Mouse (Mus musculus): ENCODE data around the gene Rbm26. TPM values are rescaled to one million over a fixed set of nuclear protein-coding genes. Genes with fewer than 3 reads are reported as not detected.

The Rbm26 gene
- polyA plus RNA-seq (2014; fragmentation: Nextera tagmentation; extraction: Ambion mirVana): 57.3 and 57.6 TPM in 2 replicates

DNA sequence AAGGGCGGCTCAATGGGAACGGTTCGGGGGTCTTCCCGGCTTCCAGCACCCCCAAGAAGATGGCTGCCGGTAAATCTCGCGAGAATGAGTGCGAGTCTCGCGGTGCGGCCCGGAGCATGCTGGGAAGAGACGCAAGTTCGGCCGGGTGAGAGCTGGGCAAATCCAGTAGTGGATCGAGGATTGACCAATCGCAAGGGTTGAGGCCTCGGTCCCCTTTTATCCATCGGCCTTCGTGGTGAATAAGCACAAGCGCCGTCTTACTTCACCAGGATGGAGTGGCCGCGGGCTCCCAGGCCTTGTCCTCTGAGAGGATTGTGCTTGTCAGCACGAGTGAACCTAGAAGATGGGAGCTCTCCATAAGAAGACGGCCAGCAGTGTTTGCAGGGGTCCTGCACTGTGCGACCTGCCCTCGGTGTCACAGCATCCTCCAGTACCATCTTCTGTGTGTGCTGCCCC is at the start of gene Rbm26:
Rbm26 (minus strand) TSS at position 90 of the 456 bp plus-strand sequence.
- Histone ChIP-seq H3K27me3 (ENCODE audit: control insufficient read depth, insufficient read depth, low read length) (no peaks in the 10 kb centered on the region), H3K4me1 (ENCODE audit: control insufficient read depth, insufficient read depth, low read length) (peaks cover 19% of the 10 kb centered on the region), H3K4me3 (ENCODE audit: low read depth, low read length) (peak within 1 kb of the TSS; percentile 95), H3K9me3 (ENCODE audit: control insufficient read depth, low read depth, low read length) (no peaks in the 10 kb centered on the region), H3K27ac (ENCODE audit: low read length) (peak within 1 kb of the TSS; percentile 88), H3K4me2 (replicated peaks; ENCODE audit: low read depth, low read length) (peak within 1 kb of the TSS; percentile 85), H3K36me3 (ENCODE audit: control insufficient read depth, insufficient read depth, low read length) (no peaks in the 10 kb centered on the region), H3K9ac (replicated peaks; ENCODE audit: low read depth, low read length) (peak within 1 kb of the TSS; percentile 97)
- ATAC-seq (ENCODE audit: insufficient number of reproducible peaks, insufficient read depth, low FRiP score, low read depth): peak; percentile 98
- WGBS: under 1% methylated on average over 28 of the region's 28 CpGs

DNA sequence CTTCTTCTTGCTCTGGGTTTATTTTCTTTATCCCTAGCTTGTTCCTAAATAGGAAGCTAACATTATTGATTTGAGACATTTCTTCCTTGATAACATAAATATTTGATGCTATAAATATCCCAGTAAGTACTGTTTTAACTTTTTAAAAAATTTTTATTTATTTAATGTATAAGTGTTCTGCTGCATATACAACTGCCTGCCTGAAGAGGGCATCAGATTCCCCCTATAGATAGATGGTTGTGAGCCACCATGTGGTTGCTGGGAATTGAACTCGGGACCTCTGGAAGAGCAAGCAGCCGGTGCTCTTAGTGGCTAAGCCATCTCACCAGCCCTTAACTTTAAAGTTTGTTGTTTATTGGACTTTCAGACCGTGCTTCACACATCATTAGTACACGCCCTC is 48.7 kb upstream of the Rbm26 start:
- Histone ChIP-seq H3K27me3 (ENCODE audit: control insufficient read depth, insufficient read depth, low read length) (no peaks in the 10 kb centered on the region), H3K4me2 (replicated peaks; ENCODE audit: low read depth, low read length) (no peak overlapping the region), H3K4me3 (ENCODE audit: low read depth, low read length) (no peak overlapping the region), H3K9me3 (ENCODE audit: control insufficient read depth, low read depth, low read length) (no peaks in the 10 kb centered on the region), H3K36me3 (ENCODE audit: control insufficient read depth, insufficient read depth, low read length) (no peaks in the 10 kb centered on the region), H3K4me1 (ENCODE audit: control insufficient read depth, insufficient read depth, low read length) (no peaks in the 10 kb centered on the region), H3K27ac (ENCODE audit: low read length) (no peak overlapping the region), H3K9ac (replicated peaks; ENCODE audit: low read depth, low read length) (no peak overlapping the region)
- WGBS: 88% methylated on average over 4 of the region's 4 CpGs
- no peak for ATAC-seq (ENCODE audit: insufficient number of reproducible peaks, insufficient read depth, low FRiP score, low read depth)

DNA sequence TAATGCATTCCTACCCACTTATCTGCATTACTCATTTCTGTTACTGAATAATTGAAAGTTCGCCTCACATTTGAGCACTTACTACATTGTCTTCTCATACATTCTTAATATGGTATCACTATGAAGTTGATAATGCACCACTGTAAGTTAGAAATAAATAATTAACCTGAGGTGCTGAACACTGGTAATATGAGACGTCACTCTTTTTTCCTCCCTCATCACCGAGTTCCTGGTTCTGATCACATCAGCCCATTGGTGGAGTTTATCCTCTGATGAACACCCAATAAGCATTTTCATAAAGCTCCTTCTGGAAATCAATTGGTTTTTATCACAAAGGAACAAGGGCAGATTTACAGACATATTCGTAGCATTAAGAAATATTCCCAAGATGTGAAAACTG is 45.1 kb upstream of the Rbm26 start:
- Histone ChIP-seq H3K36me3 (ENCODE audit: control insufficient read depth, insufficient read depth, low read length) (no peaks in the 10 kb centered on the region), H3K9me3 (ENCODE audit: control insufficient read depth, low read depth, low read length) (no peaks in the 10 kb centered on the region), H3K4me1 (ENCODE audit: control insufficient read depth, insufficient read depth, low read length) (0 out of 2 replicates have a peak, but pooled peaks cover 3% of the 10 kb centered on the region), H3K9ac (replicated peaks; ENCODE audit: low read depth, low read length) (no peak overlapping the region), H3K27ac (ENCODE audit: low read length) (no peak overlapping the region), H3K4me3 (ENCODE audit: low read depth, low read length) (no peak overlapping the region), H3K4me2 (replicated peaks; ENCODE audit: low read depth, low read length) (no peak overlapping the region), H3K27me3 (ENCODE audit: control insufficient read depth, insufficient read depth, low read length) (no peaks in the 10 kb centered on the region)
- WGBS: 72% methylated on average over 4 of the region's 4 CpGs
- 0 out of 2 replicates have a peak, but pooled peaks have one; percentile 37 for ATAC-seq (ENCODE audit: insufficient number of reproducible peaks, insufficient read depth, low FRiP score, low read depth)

DNA sequence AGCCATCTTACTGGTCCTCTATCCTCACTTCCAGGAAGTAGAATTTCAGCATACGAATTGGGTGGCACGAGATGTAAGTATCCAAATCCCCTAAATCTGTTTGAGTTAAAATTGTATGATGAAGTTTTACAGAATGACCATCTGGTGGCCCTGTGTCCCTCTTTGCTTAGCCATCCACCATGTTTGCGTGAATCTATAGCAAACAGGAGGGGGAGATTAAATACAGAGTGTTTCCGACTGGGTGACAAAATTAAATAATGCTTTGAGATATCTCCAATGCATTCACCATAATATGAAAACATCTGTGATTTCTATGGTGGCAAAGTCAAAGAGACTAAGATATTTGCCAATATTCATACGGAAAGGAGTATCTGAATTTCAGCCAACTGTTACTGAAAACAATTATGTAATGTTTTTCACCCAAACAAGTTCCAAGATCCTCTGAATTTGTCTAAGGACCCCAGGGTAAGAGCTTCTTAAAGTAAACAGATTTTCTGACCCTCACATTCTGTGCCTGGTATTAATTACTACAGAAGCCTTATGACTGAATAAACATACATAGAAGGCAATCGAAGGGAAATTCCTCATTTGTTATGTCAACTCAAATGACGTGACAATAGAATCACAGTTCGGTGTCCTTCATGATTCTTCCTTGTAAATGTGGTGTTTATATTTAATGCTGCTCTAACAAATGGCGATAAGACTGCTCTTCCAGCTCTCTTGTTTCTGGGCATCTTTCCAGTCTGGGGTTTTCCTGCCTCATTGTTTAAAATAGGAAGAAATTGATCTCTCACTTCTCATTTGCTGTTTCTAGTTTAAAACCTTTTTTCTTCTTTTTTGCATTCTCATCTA is 42.6 kb upstream of the Rbm26 start:
- Histone ChIP-seq H3K27ac (ENCODE audit: low read length) (no peak overlapping the region), H3K36me3 (ENCODE audit: control insufficient read depth, insufficient read depth, low read length) (no peaks in the 10 kb centered on the region), H3K4me1 (ENCODE audit: control insufficient read depth, insufficient read depth, low read length) (0 out of 2 replicates have a peak, but pooled peaks cover 3% of the 10 kb centered on the region), H3K4me3 (ENCODE audit: low read depth, low read length) (no peak overlapping the region), H3K4me2 (replicated peaks; ENCODE audit: low read depth, low read length) (no peak overlapping the region), H3K27me3 (ENCODE audit: control insufficient read depth, insufficient read depth, low read length) (no peaks in the 10 kb centered on the region), H3K9ac (replicated peaks; ENCODE audit: low read depth, low read length) (no peak overlapping the region), H3K9me3 (ENCODE audit: control insufficient read depth, low read depth, low read length) (no peaks in the 10 kb centered on the region)
- 48% methylated on average over 9 of the region's 9 CpGs for WGBS
- no peak for ATAC-seq (ENCODE audit: insufficient number of reproducible peaks, insufficient read depth, low FRiP score, low read depth)

DNA sequence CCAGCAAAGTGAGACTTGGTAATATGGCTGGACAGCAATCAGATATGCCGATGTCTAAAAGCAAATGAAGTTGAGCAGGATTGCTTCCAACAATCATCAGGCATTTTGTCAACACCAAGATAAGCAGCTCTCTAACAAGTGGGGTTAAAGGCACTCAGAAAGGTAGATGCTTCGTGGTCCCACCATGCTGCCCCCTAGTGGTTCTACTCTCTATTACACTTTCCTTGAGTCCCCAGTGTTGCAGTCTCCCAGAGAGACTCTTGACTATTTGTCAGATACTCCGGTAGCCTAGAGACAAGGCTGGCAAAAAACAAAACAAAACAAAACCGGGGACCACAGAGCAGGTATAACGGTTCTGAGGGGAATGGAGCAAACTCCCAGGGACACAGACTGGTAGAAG is 21.3 kb upstream of the Rbm26 start:
- Histone ChIP-seq H3K36me3 (ENCODE audit: control insufficient read depth, insufficient read depth, low read length) (no peaks in the 10 kb centered on the region), H3K9me3 (ENCODE audit: control insufficient read depth, low read depth, low read length) (no peaks in the 10 kb centered on the region), H3K27me3 (ENCODE audit: control insufficient read depth, insufficient read depth, low read length) (no peaks in the 10 kb centered on the region), H3K27ac (ENCODE audit: low read length) (no peak overlapping the region), H3K9ac (replicated peaks; ENCODE audit: low read depth, low read length) (no peak overlapping the region), H3K4me2 (replicated peaks; ENCODE audit: low read depth, low read length) (no peak overlapping the region), H3K4me1 (ENCODE audit: control insufficient read depth, insufficient read depth, low read length) (no peaks in the 10 kb centered on the region), H3K4me3 (ENCODE audit: low read depth, low read length) (no peak overlapping the region)
- no peak for ATAC-seq (ENCODE audit: insufficient number of reproducible peaks, insufficient read depth, low FRiP score, low read depth)
- WGBS: 60% methylated on average over 5 of the region's 5 CpGs

- Histone ChIP-seq H3K4me3 (ENCODE audit: low read depth, low read length) (no peak overlapping the region), H3K27me3 (ENCODE audit: control insufficient read depth, insufficient read depth, low read length) (no peaks in the 10 kb centered on the region), H3K36me3 (ENCODE audit: control insufficient read depth, insufficient read depth, low read length) (no peaks in the 10 kb centered on the region), H3K27ac (ENCODE audit: low read length) (no peak overlapping the region), H3K9me3 (ENCODE audit: control insufficient read depth, low read depth, low read length) (no peaks in the 10 kb centered on the region), H3K4me1 (ENCODE audit: control insufficient read depth, insufficient read depth, low read length) (no peaks in the 10 kb centered on the region), H3K9ac (replicated peaks; ENCODE audit: low read depth, low read length) (no peak overlapping the region), H3K4me2 (replicated peaks; ENCODE audit: low read depth, low read length) (no peak overlapping the region)
- WGBS: 64% methylated on average over 4 of the region's 4 CpGs
- no peak for ATAC-seq (ENCODE audit: insufficient number of reproducible peaks, insufficient read depth, low FRiP score, low read depth)
Observed at GRCm38 (mm10) chr14:105194682-105195081, 17.6 kb upstream of the Rbm26 start.

DNA sequence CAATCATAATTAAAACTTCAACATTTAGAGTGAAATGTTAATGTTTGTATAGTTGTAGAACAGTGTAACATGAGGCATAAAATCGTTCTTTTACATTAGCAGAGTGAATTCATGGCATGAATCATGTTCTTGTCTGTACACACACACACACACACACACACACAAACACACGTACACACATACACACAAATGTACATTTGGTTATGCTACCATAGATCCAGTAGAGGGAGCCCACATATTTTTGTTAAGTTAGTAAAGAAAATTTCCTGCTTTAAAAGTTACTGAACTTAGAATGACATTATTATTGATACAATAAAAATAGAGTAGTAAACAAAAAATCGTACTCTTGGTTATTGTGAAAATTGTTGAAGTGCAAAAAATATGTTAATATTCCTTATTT is 7.7 kb upstream of the Rbm26 start:
- Histone ChIP-seq H3K27ac (ENCODE audit: low read length) (no peak overlapping the region), H3K4me2 (replicated peaks; ENCODE audit: low read depth, low read length) (no peak overlapping the region), H3K4me3 (ENCODE audit: low read depth, low read length) (no peak overlapping the region), H3K36me3 (ENCODE audit: control insufficient read depth, insufficient read depth, low read length) (no peaks in the 10 kb centered on the region), H3K9ac (replicated peaks; ENCODE audit: low read depth, low read length) (no peak overlapping the region), H3K27me3 (ENCODE audit: control insufficient read depth, insufficient read depth, low read length) (no peaks in the 10 kb centered on the region), H3K4me1 (ENCODE audit: control insufficient read depth, insufficient read depth, low read length) (no peaks in the 10 kb centered on the region), H3K9me3 (ENCODE audit: control insufficient read depth, low read depth, low read length) (no peaks in the 10 kb centered on the region)
- ATAC-seq (ENCODE audit: insufficient number of reproducible peaks, insufficient read depth, low FRiP score, low read depth): no peak
- 44% methylated on average over 3 of the region's 3 CpGs for WGBS

DNA sequence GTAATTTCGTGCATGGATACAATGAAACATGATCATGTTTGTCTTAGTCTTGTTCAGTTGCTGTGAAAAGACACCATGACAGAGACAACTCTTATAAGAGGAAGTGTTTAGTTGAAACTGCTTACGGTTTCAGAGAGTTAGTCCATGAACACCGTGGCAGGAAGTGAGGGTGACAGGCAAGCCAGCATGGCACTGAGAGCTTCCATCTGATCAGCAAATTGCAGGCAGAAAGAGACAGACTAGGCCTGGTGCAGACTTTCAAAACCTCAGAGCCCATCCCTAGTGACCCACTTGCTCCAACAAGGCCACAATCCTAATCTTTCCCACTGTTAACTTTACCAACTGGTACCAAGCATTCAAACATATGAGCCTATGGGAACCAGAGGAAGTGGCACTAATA is 5.7 kb upstream of the Rbm26 start:
- H3K9ac ChIP-seq (replicated peaks; ENCODE audit: low read depth, low read length): no peak overlapping the region
- no peak for ATAC-seq (ENCODE audit: insufficient number of reproducible peaks, insufficient read depth, low FRiP score, low read depth)

More for the DNA sequence above, 5.7 kb upstream of the Rbm26 start:
- 73% methylated on average over 3 of the region's 3 CpGs for WGBS
- no peaks in the 10 kb centered on the region for H3K36me3 ChIP-seq (ENCODE audit: control insufficient read depth, insufficient read depth, low read length)
- H3K27ac ChIP-seq (ENCODE audit: low read length): no peak overlapping the region
- no peaks in the 10 kb centered on the region for H3K4me1 ChIP-seq (ENCODE audit: control insufficient read depth, insufficient read depth, low read length)
- H3K4me2 ChIP-seq (replicated peaks; ENCODE audit: low read depth, low read length): no peak overlapping the region
- no peaks in the 10 kb centered on the region for H3K9me3 ChIP-seq (ENCODE audit: control insufficient read depth, low read depth, low read length)
- no peaks in the 10 kb centered on the region for H3K27me3 ChIP-seq (ENCODE audit: control insufficient read depth, insufficient read depth, low read length)
- H3K4me3 ChIP-seq (ENCODE audit: low read depth, low read length): no peak overlapping the region

All from stomach, embryonic 14.5 days (tissue).